Mouse (Mus musculus): ENCODE measurements around the gene Lin37. TPM values are rescaled to one million over a fixed set of nuclear protein-coding genes. Genes with fewer than 3 reads are reported as not detected.

The Lin37 gene
- polyA plus RNA-seq, 1 experiment from 2014 or later: 38.6 TPM

DNA sequence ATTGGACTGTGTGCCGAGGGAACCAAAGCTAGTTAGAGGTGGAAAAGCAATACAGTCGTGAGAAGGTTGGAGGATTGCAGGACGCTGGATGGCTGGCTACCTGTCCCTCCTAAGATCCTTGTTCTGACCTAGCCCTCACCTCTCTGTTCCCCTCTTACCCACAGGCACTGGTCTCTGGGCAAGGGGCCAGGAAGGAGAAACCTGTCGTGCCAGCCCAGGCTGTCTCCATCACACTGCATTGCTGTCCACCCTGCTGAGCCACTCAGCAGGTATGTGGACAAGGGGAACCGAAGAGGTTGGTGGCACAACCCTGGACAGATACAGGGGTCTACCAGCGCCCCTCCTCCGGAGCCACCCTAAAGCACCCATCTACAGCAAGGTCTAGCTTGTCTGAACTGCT is 41.0 kb upstream of the Lin37 start:
- Histone ChIP-seq H3K27ac (ENCODE audit: low read length) (peak overlapping the region; percentile 91), H3K9me3 (ENCODE audit: low read length) (no peaks in the 10 kb centered on the region), H3K4me3 (ENCODE audit: low read depth, low read length) (no peak overlapping the region), H3K4me1 (ENCODE audit: insufficient read depth, low read depth, low read length) (peaks cover 2% of the 10 kb centered on the region; the same call in 1 of the 2 replicates), H3K9ac (replicated peaks; ENCODE audit: low read depth) (no peak overlapping the region), H3K36me3 (ENCODE audit: insufficient read depth, low read length) (no peaks in the 10 kb centered on the region), H3K27me3 (replicated peaks; ENCODE audit: insufficient read depth, low read length) (no peaks in the 10 kb centered on the region), H3K4me2 (replicated peaks; ENCODE audit: low read depth, low read length) (no peak overlapping the region)
- WGBS: 51% methylated on average over 7 of the region's 7 CpGs
- TF ChIP-seq CTCF (IDR thresholded peaks at IDR 0.05) (no peak), EP300 (IDR thresholded peaks at IDR 0.05) (peak; percentile 72)
- peak; percentile 88 for DNase-seq (ENCODE audit: low spot score)
- ATAC-seq: peak; percentile 72

DNA sequence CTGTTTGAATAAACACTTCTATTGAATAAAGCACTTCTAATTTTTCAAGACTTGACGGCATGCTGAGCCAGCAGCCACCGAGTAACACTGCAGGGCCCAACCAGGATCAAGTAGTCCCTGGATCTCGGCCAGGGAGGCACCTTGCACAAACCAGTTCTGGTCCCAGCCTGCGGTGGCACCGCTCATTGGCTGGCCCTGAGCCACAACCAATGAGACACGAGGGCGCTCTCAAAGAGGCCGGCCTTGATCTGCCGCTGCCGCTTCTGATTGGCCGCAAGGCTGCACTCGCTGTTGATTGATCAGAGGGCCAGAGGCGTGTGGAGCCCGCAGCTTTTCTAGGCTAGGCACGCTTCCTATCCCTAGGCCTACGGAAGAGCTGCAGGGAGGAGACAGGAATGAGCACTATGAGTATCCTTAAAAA is 40.3 kb upstream of the Lin37 start:
- Histone ChIP-seq H3K4me3 (ENCODE audit: low read depth, low read length) (no peak overlapping the region), H3K4me2 (replicated peaks; ENCODE audit: low read depth, low read length) (no peak overlapping the region), H3K27ac (ENCODE audit: low read length) (peak overlapping the region; percentile 91), H3K4me1 (ENCODE audit: insufficient read depth, low read depth, low read length) (peaks cover 2% of the 10 kb centered on the region; the same call in 1 of the 2 replicates), H3K9ac (replicated peaks; ENCODE audit: low read depth) (no peak overlapping the region), H3K27me3 (replicated peaks; ENCODE audit: insufficient read depth, low read length) (no peaks in the 10 kb centered on the region), H3K9me3 (ENCODE audit: low read length) (no peaks in the 10 kb centered on the region), H3K36me3 (ENCODE audit: insufficient read depth, low read length) (no peaks in the 10 kb centered on the region)
- peak; percentile 87 for ATAC-seq
- WGBS: 2% methylated on average over 16 of the region's 16 CpGs
- peak; percentile 96 for DNase-seq (ENCODE audit: low spot score)
- peak; percentile 92 for TF ChIP-seq EP300 (IDR thresholded peaks at IDR 0.05)
- TF ChIP-seq CTCF (IDR thresholded peaks at IDR 0.05): no peak

DNA sequence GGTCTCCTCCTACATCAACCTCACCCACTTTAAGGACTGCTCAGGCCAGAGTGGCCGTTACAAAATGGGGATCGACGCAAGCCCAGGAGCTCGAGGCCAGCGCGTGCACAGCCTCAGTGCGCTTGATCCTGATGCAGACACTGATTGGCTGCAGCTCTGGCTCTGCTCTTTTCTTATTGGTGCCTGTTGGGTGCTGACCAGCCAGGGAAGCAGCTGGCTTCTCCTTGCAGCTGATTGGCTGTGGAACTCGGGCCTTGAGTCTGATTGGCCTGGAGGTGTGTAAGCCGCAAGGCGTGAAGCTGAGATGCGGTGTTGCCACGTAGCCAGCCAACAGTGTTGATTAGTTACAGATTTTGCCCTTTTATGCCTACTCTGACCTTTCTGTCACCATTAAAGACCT is 39.1 kb upstream of the Lin37 start, which contains the start of gene Zbtb32:
Gene Zbtb32 (minus strand): TSS at position 124 of the 400 bp plus-strand sequence.
- Histone ChIP-seq H3K4me3 (ENCODE audit: low read depth, low read length) (no peak within 1 kb of the TSS), H3K9me3 (ENCODE audit: low read length) (no peaks in the 10 kb centered on the region), H3K27me3 (replicated peaks; ENCODE audit: insufficient read depth, low read length) (no peaks in the 10 kb centered on the region), H3K4me1 (ENCODE audit: insufficient read depth, low read depth, low read length) (peaks cover 2% of the 10 kb centered on the region; the same call in 1 of the 2 replicates), H3K36me3 (ENCODE audit: insufficient read depth, low read length) (no peaks in the 10 kb centered on the region), H3K27ac (ENCODE audit: low read length) (peak within 1 kb of the TSS; percentile 88), H3K9ac (replicated peaks; ENCODE audit: low read depth) (no peak within 1 kb of the TSS), H3K4me2 (replicated peaks; ENCODE audit: low read depth, low read length) (no peak within 1 kb of the TSS)
- DNase-seq (ENCODE audit: low spot score): no peak
- no peak for ATAC-seq
- 84% methylated on average over 12 of the region's 12 CpGs for WGBS
- TF ChIP-seq EP300 (IDR thresholded peaks at IDR 0.05) (no peak), CTCF (IDR thresholded peaks at IDR 0.05) (no peak)

DNA sequence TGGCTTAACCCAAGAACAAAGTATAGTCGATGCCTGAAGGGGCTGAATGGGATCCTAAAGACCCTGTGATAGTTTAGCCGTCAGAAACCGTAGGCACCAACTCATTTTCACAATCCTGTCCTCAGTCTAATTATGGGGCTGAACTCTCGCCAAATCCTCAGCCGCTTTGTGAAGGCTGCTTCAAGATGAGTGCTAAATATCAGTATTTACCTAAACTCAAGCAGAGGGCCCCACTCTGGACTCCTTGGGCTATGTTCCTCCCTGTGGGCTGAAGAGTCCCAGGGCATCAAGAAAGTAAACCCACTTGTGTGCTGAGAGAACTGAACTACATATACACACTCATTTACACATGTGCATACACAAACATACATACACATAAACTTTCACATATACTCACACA is 37.2 kb upstream of the Lin37 start:
- DNase-seq (ENCODE audit: low spot score) (peak; percentile 75), ATAC-seq (no peak)
- Histone ChIP-seq H3K4me1 (ENCODE audit: insufficient read depth, low read depth, low read length) (peaks cover 2% of the 10 kb centered on the region; the same call in 1 of the 2 replicates), H3K4me3 (ENCODE audit: low read depth, low read length) (no peak overlapping the region), H3K36me3 (ENCODE audit: insufficient read depth, low read length) (no peaks in the 10 kb centered on the region), H3K27me3 (replicated peaks; ENCODE audit: insufficient read depth, low read length) (no peaks in the 10 kb centered on the region), H3K4me2 (replicated peaks; ENCODE audit: low read depth, low read length) (no peak overlapping the region), H3K9me3 (ENCODE audit: low read length) (no peaks in the 10 kb centered on the region), H3K9ac (replicated peaks; ENCODE audit: low read depth) (no peak overlapping the region), H3K27ac (ENCODE audit: low read length) (peak overlapping the region; percentile 65; the same call in 1 of the 2 replicates)
- TF ChIP-seq EP300 (IDR thresholded peaks at IDR 0.05) (peak; percentile 27; the same call in 1 of the 2 replicates), CTCF (IDR thresholded peaks at IDR 0.05) (no peak)
- 45% methylated on average over 5 of the region's 5 CpGs for WGBS

DNA sequence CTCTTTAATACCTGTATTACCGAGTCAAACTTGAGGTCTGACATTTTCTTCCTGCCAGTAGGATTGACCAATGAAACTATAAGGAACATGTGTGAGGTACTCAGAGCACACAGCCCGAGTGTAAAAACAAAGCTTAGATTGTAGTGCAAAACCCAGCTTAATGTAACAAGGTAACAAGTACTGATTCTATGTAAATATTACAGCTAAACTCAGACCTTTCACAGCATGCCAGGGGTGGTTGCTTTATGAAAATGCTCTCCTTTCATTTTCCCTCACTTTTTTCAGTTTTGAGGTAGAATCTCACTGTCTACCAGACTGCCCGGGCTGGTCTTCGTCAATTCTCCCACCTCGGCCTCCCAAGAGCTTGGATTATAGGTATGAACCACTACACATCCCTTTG is 36.5 kb upstream of the Lin37 start:
- Histone ChIP-seq H3K9ac (replicated peaks; ENCODE audit: low read depth) (no peak overlapping the region), H3K4me3 (ENCODE audit: low read depth, low read length) (no peak overlapping the region), H3K27ac (ENCODE audit: low read length) (peak overlapping the region; percentile 65), H3K27me3 (replicated peaks; ENCODE audit: insufficient read depth, low read length) (no peaks in the 10 kb centered on the region), H3K4me2 (replicated peaks; ENCODE audit: low read depth, low read length) (no peak overlapping the region), H3K36me3 (ENCODE audit: insufficient read depth, low read length) (no peaks in the 10 kb centered on the region), H3K9me3 (ENCODE audit: low read length) (no peaks in the 10 kb centered on the region), H3K4me1 (ENCODE audit: insufficient read depth, low read depth, low read length) (peaks cover 2% of the 10 kb centered on the region; the same call in 1 of the 2 replicates)
- DNase-seq (ENCODE audit: low spot score) (no peak), ATAC-seq (no peak)
- no peak for TF ChIP-seq CTCF (IDR thresholded peaks at IDR 0.05)
- no peak for TF ChIP-seq EP300 (IDR thresholded peaks at IDR 0.05)
- 46% methylated on average over 5 of the region's 5 CpGs for WGBS

DNA sequence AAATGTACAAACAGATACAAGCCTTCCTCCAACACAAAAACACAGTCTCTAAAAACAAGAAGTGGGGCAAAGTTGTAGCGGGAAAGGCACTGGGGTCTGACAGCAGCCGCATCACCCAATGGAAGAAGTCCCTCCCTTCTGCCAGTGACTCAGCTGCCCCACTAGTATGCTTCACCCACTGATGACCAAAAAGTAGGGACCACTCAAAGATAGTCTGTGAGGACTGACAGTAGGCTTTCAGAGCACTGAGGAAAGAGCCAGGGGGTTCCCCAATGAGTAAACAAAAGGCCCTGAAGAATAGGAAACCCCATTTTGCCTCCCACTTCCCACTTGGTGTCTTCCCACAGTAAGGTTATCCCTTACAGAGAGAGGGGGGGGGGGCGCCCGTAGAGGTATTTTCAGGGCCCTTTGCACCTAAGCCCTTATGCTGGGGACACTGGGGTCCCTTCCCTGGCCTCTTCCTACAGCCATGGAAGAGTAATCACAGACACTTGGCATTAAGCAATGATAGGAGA is 34.9 kb upstream of the Lin37 start:
- peaks cover 2% of the 10 kb centered on the region; the same call in 1 of the 2 replicates for H3K4me1 ChIP-seq (ENCODE audit: insufficient read depth, low read depth, low read length)
- H3K27me3 ChIP-seq (replicated peaks; ENCODE audit: insufficient read depth, low read length): no peaks in the 10 kb centered on the region
- DNase-seq (ENCODE audit: low spot score) (no peak), ATAC-seq (no peak)
- no peaks in the 10 kb centered on the region for H3K36me3 ChIP-seq (ENCODE audit: insufficient read depth, low read length)
- 0 out of 2 replicates have a peak overlapping the region, but pooled peaks have one; percentile 2 for H3K27ac ChIP-seq (ENCODE audit: low read length)
- TF ChIP-seq EP300 (IDR thresholded peaks at IDR 0.05): no peak
- no peak for TF ChIP-seq CTCF (IDR thresholded peaks at IDR 0.05)
- H3K9ac ChIP-seq (replicated peaks; ENCODE audit: low read depth): no peak overlapping the region
- H3K9me3 ChIP-seq (ENCODE audit: low read length): no peaks in the 10 kb centered on the region
- 57% methylated on average over 4 of the region's 4 CpGs for WGBS
- H3K4me3 ChIP-seq (ENCODE audit: low read depth, low read length): no peak overlapping the region
- no peak overlapping the region for H3K4me2 ChIP-seq (replicated peaks; ENCODE audit: low read depth, low read length)
